Mouse (Mus musculus): ENCODE data around the gene Gm3336.

DNA sequence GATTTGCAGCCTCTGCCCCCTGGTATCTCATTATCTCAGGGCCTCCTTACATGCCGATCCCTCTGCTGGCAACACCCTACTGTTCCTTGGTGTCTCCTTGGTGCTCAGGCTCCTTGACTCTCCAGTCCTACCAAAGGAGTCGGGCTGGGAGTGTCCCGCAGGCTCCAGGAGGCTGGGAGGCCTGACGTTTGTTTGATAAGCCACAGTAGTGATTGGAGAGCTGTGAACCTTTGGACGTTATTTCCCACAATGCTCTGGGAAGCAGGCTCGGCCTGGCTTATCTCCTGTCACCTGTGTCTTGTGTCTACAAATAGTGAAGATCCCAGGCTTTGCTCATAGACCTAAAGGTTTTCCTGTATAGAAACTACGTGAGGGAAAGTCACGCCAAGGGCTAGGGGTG, 45.7 kb downstream of the Gm3336 start:
- TF ChIP-seq CTCF (IDR thresholded peaks at IDR 0.05; ENCODE audit: extremely low read depth, insufficient read depth, insufficient read length, insufficient replicate concordance) (no peak), POLR2A (IDR thresholded peaks at IDR 0.05; ENCODE audit: low read depth, low read length) (no peak)
